Comparison of ENCODE assay signal across 9 mouse cellular contexts in the genomic region with DNA sequence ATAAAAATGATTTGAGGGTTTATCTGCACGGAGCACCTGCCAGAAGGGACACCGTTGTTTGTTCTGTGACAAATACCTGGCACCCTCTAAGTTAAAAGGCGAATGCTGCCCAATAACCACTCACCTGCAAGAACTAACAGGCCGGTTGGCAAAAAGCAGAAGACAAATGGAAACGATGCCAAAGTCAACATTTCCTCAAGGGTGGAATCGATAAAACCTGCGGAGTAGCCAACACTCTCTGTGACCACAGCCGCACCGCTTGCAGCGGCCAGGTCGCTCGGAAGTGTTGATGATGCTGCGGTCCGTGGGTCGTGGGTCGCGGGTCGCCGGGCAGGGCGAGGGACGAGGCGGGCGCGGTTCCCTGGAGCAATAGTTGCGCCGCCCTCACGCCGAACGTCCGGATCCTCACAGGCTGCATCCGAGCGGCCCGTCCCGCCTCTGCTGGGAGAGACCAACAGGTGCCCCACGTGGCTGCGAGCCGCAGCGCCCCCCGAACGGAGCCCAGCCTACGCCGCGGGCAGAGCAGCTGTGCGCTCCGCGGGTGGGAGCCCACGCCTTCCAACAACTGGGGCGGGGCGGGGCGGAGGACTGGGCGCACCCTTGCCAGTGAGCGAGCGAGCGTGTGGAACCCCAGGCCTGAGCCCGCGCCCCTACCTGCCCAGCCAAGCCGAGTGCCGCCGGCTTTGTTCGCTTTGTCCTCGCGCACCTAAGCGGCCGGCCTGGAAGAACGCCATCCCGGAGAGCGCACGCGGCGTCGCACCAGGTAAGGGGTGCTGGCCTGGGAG. TPM values are rescaled to one million over a fixed set of nuclear protein-coding genes. Genes with fewer than 3 reads are reported as not detected.
DNase-seq lines count a peak whose midpoint lies in the region; ATAC-seq lines count a peak whose summit lies in the region.
"Had no signal": no experiment of that assay in that cellular context is flagged by ENCODE, and none has a peak within 500 bp of the region (broad histone marks: within the 10 kb centered on the region; RNA-seq: fewer than 3 reads in every experiment).

A gene (plus strand): TSS at position 434 of the 785 bp plus-strand sequence.

- no peak for ATAC-seq in heart, embryonic 15.5 days (replicated peaks; ENCODE audit: insufficient number of reproducible peaks, insufficient read depth, low FRiP score, low read depth)
- ATAC-seq in granulocyte monocyte progenitor cell, adult 5-6 weeks (replicated peaks; ENCODE audit: poor library complexity, severe bottlenecking), result 0 out of 2 replicates have a peak, but pooled peaks have one; percentile 14
- peak; percentile 39; the same call in 1 of the 2 replicates for ATAC-seq in limb, embryonic 12.5 days (ENCODE audit: insufficient number of reproducible peaks, insufficient read depth, low FRiP score, low TSS enrichment, low read depth)
- peak; percentile 69 for ATAC-seq in midbrain, embryonic 13.5 days
- no peak for ATAC-seq in activated CD4-positive, CD25-positive, alpha-beta regulatory T cell, adult 4 months

- DNase-seq in heart, adult 9 months (ENCODE audit: low spot score in 2 of 2), result no peak
- DNase-seq in thymus, postnatal 4 days, result peak; percentile 68

- H3K36me3 ChIP-seq in heart, embryonic 15.5 days, result no peaks in the 10 kb centered on the region
- no peaks in the 10 kb centered on the region for H3K36me3 ChIP-seq in limb, embryonic 12.5 days
- no peaks in the 10 kb centered on the region for H3K36me3 ChIP-seq in midbrain, embryonic 13.5 days

- H3K4me1 ChIP-seq in heart, embryonic 15.5 days (replicated peaks), result peaks cover 12% of the 10 kb centered on the region
- peaks cover 2% of the 10 kb centered on the region; the same call in 1 of the 2 replicates for H3K4me1 ChIP-seq in brown adipose tissue, adult 24 weeks (ENCODE audit: control insufficient read depth, insufficient read depth, insufficient read length, low read length)
- peaks cover 26% of the 10 kb centered on the region for H3K4me1 ChIP-seq in limb, embryonic 12.5 days (replicated peaks)
- H3K4me1 ChIP-seq in midbrain, embryonic 13.5 days (replicated peaks), result peaks cover 14% of the 10 kb centered on the region

- H3K4me2 ChIP-seq in heart, embryonic 15.5 days, result peak within 1 kb of the TSS; percentile 96
- H3K4me2 ChIP-seq in limb, embryonic 12.5 days, result peak within 1 kb of the TSS; percentile 97
- H3K4me2 ChIP-seq in midbrain, embryonic 13.5 days (replicated peaks), result peak within 1 kb of the TSS; percentile 96

- peak within 1 kb of the TSS; percentile 54 for H3K4me3 ChIP-seq in heart, embryonic 15.5 days
- peak within 1 kb of the TSS; percentile 37 for H3K4me3 ChIP-seq in brown adipose tissue, adult 24 weeks (ENCODE audit: insufficient read depth, low read depth, low read length)
- peak within 1 kb of the TSS; percentile 55 for H3K4me3 ChIP-seq in limb, embryonic 12.5 days (replicated peaks)
- H3K4me3 ChIP-seq in midbrain, embryonic 13.5 days (replicated peaks), result peak within 1 kb of the TSS; percentile 52

- no peak within 1 kb of the TSS for H3K27ac ChIP-seq in heart, embryonic 15.5 days
- no peak within 1 kb of the TSS for H3K27ac ChIP-seq in brown adipose tissue, adult 24 weeks (replicated peaks; ENCODE audit: low read depth, low read length)
- H3K27ac ChIP-seq in limb, embryonic 12.5 days, result no peak within 1 kb of the TSS
- H3K27ac ChIP-seq in midbrain, embryonic 13.5 days, result no peak within 1 kb of the TSS

- peak within 1 kb of the TSS; percentile 37 for H3K9ac ChIP-seq in heart, embryonic 15.5 days
- peak within 1 kb of the TSS; percentile 58 for H3K9ac ChIP-seq in limb, embryonic 12.5 days (replicated peaks)
- H3K9ac ChIP-seq in midbrain, embryonic 13.5 days (replicated peaks), result peak within 1 kb of the TSS; percentile 61

- peaks cover 84% of the 10 kb centered on the region for H3K27me3 ChIP-seq in heart, embryonic 15.5 days
- H3K27me3 ChIP-seq in limb, embryonic 12.5 days, result peaks cover 89% of the 10 kb centered on the region
- H3K27me3 ChIP-seq in midbrain, embryonic 13.5 days, result peaks cover 62% of the 10 kb centered on the region

- 3% methylated on average over 71 of the region's 71 CpGs for WGBS in heart, embryonic 15.5 days
- 2% methylated on average over 71 of the region's 71 CpGs for WGBS in limb, embryonic 12.5 days
- WGBS in midbrain, embryonic 13.5 days, result 3% methylated on average over 67 of the region's 71 CpGs

- no peaks in the 10 kb centered on the region for H3K9me3 ChIP-seq in heart, embryonic 15.5 days (replicated peaks)
- no peaks in the 10 kb centered on the region for H3K9me3 ChIP-seq in limb, embryonic 12.5 days
- H3K9me3 ChIP-seq in midbrain, embryonic 13.5 days, result no peaks in the 10 kb centered on the region

RNA-seq across cellular contexts. Expression of the gene that starts here (rescaled TPM):
- polyA plus RNA-seq in heart, embryonic 15.5 days (2015; fragmentation: Nextera tagmentation; extraction: Ambion mirVana), result 0.16 and 0.65 TPM in 2 replicates
- polyA plus RNA-seq in brown adipose tissue, adult 24 weeks (2012; ENCODE audit: insufficient read depth, insufficient read length, missing spikeins), result not detected in 2 replicates
- total RNA-seq in granulocyte monocyte progenitor cell, adult 5-6 weeks (2014; fragmentation: Nextera tagmentation), result not detected in 2 replicates
- total RNA-seq in granulocyte monocyte progenitor cell, adult 5-6 weeks (2017), result not detected in 2 replicates
- polyA plus RNA-seq in limb, embryonic 12.5 days (2016; fragmentation: Nextera tagmentation; extraction: Ambion mirVana), result 7.5 and 7.8 TPM in 2 replicates
- polyA plus RNA-seq in midbrain, embryonic 13.5 days (2015; fragmentation: Nextera tagmentation; extraction: Ambion mirVana), result 0.26 and 0.36 TPM in 2 replicates
- polyA plus RNA-seq in activated CD4-positive, CD25-positive, alpha-beta regulatory T cell, adult 4 months (2017; shearing (Covaris generic)), result not detected
- total RNA-seq: left cerebral cortex, postnatal 36 days had no signal

Comparison
In these comparisons a context has a peak if more than half of its experiments do, and no peak if none do; other contexts are left out.
1. Peak in ATAC-seq in granulocyte monocyte progenitor cell, adult 5-6 weeks; RNA of the gene not detected or under 1 TPM.
2. Peak in ATAC-seq, H3K4me3 ChIP-seq, H3K9ac ChIP-seq and H3K4me2 ChIP-seq in midbrain, embryonic 13.5 days; RNA of the gene not detected or under 1 TPM.